In genomic region chr12:9751261-9752078, GRCm38 (mm10) we compare ENCODE assay signal across 24 mouse cellular contexts.
A peak's percentile ranks its signal among the peaks of the same experiment; 100 is the strongest.
DNase-seq lines count a peak whose midpoint lies in the region; ATAC-seq and TF ChIP-seq lines count a peak whose summit lies in the region.
"Had no signal": no experiment of that assay in that cellular context is flagged by ENCODE, and none has a peak within 500 bp of the region (broad histone marks: within the 10 kb centered on the region; RNA-seq: fewer than 3 reads in every experiment).

No protein-coding gene starts in this region.

- H3K9ac ChIP-seq in midbrain, embryonic 14.5 days (replicated peaks; ENCODE audit: low read length) = no peak overlapping the region
- H3K9ac ChIP-seq in midbrain, postnatal 0 days (replicated peaks; ENCODE audit: low read length, poor library complexity, severe bottlenecking) = no peak overlapping the region
- H3K9ac ChIP-seq in embryonic facial prominence, embryonic 12.5 days = no peak overlapping the region
- H3K9ac ChIP-seq in limb, embryonic 14.5 days (ENCODE audit: low read depth, low read length, severe bottlenecking) = no peak overlapping the region
- H3K9ac ChIP-seq: heart, embryonic 15.5 days had no signal

- no peaks in the 10 kb centered on the region for H3K9me3 ChIP-seq in midbrain, embryonic 14.5 days (ENCODE audit: control insufficient read depth, low read length)
- H3K9me3 ChIP-seq in midbrain, postnatal 0 days (ENCODE audit: low read length) = no peaks in the 10 kb centered on the region
- H3K9me3 ChIP-seq in embryonic facial prominence, embryonic 12.5 days = no peaks in the 10 kb centered on the region
- H3K9me3 ChIP-seq in limb, embryonic 10.5 days (replicated peaks) = no peaks in the 10 kb centered on the region
- H3K9me3 ChIP-seq in limb, embryonic 14.5 days (ENCODE audit: control insufficient read depth, low read length) = no peaks in the 10 kb centered on the region
- H3K9me3 ChIP-seq: forebrain, embryonic 10.5 days; heart, embryonic 15.5 days; hindbrain, embryonic 10.5 days had no signal

- no peak overlapping the region for H3K4me3 ChIP-seq in midbrain, embryonic 14.5 days (replicated peaks; ENCODE audit: low read depth, low read length)
- H3K4me3 ChIP-seq in midbrain, postnatal 0 days (ENCODE audit: low read depth, low read length) = no peak overlapping the region
- no peak overlapping the region for H3K4me3 ChIP-seq in embryonic facial prominence, embryonic 12.5 days
- H3K4me3 ChIP-seq in limb, embryonic 10.5 days = no peak overlapping the region
- no peak overlapping the region for H3K4me3 ChIP-seq in limb, embryonic 14.5 days (replicated peaks; ENCODE audit: low read length)
- H3K4me3 ChIP-seq: erythroblast, embryonic 14.5 days; forebrain, embryonic 10.5 days; heart, embryonic 15.5 days; hindbrain, embryonic 10.5 days had no signal

- ATAC-seq in midbrain, embryonic 14.5 days (ENCODE audit: low FRiP score, low TSS enrichment) = 0 out of 2 replicates have a peak, but pooled peaks have one; percentile 49
- no peak for ATAC-seq in midbrain, postnatal 0 days (ENCODE audit: low FRiP score)
- ATAC-seq in embryonic facial prominence, embryonic 12.5 days (ENCODE audit: insufficient number of reproducible peaks, insufficient read depth, low FRiP score, low TSS enrichment) = 0 out of 2 replicates have a peak, but pooled peaks have one; percentile 79
- peak; percentile 38 for ATAC-seq in limb, embryonic 14.5 days (ENCODE audit: low FRiP score, low read depth)
- ATAC-seq: activated CD4-positive, CD25-positive, alpha-beta regulatory T cell, adult 4 months; forebrain, embryonic 14.5 days; hindbrain, embryonic 16.5 days; Patski had no signal

- TF ChIP-seq POLR2A in limb, embryonic 14.5 days (IDR thresholded peaks at IDR 0.05; ENCODE audit: borderline replicate concordance, extremely low read depth, insufficient read depth, insufficient read length) = no peak

- H3K27ac ChIP-seq in midbrain, embryonic 14.5 days (replicated peaks; ENCODE audit: low read depth, low read length) = no peak overlapping the region
- no peak overlapping the region for H3K27ac ChIP-seq in midbrain, postnatal 0 days (ENCODE audit: low read depth, low read length)
- peak overlapping the region; percentile 60 for H3K27ac ChIP-seq in embryonic facial prominence, embryonic 12.5 days
- peak overlapping the region; percentile 79 for H3K27ac ChIP-seq in limb, embryonic 10.5 days
- H3K27ac ChIP-seq in limb, embryonic 14.5 days (replicated peaks; ENCODE audit: low read depth, low read length) = no peak overlapping the region
- H3K27ac ChIP-seq: forebrain, embryonic 10.5 days; heart, embryonic 15.5 days; hindbrain, embryonic 10.5 days had no signal

- no peak for DNase-seq in midbrain, embryonic 14.5 days
- no peak for DNase-seq in midbrain, postnatal 0 days (ENCODE audit: low spot score)
- DNase-seq in limb, embryonic 10.5 days (ENCODE audit: low spot score) = no peak
- peak; percentile 64 for DNase-seq in limb, embryonic 14.5 days (ENCODE audit: low spot score)
- DNase-seq in lung, postnatal 25 days (ENCODE audit: low spot score) = no peak
- no peak for DNase-seq in heart, adult 8-10 months (ENCODE audit: low spot score)
- DNase-seq in testis, postnatal 10 days (ENCODE audit: low spot score) = no peak
- DNase-seq: adrenal gland, postnatal 14 days; cerebellum, adult 18-20 months; cerebellum, adult 9-11 months; cerebellum, postnatal 36 days; gastrocnemius, postnatal 10 days; heart, adult 18-20 months had no signal

- H3K36me3 ChIP-seq in midbrain, embryonic 14.5 days (ENCODE audit: control insufficient read depth, insufficient read depth, low read length) = no peaks in the 10 kb centered on the region
- H3K36me3 ChIP-seq in midbrain, postnatal 0 days (ENCODE audit: insufficient read depth, low read length) = no peaks in the 10 kb centered on the region
- H3K36me3 ChIP-seq in embryonic facial prominence, embryonic 12.5 days = no peaks in the 10 kb centered on the region
- no peaks in the 10 kb centered on the region for H3K36me3 ChIP-seq in limb, embryonic 10.5 days
- no peaks in the 10 kb centered on the region for H3K36me3 ChIP-seq in limb, embryonic 14.5 days (ENCODE audit: control insufficient read depth, insufficient read depth, low read length)
- H3K36me3 ChIP-seq: forebrain, embryonic 10.5 days; heart, embryonic 15.5 days; hindbrain, embryonic 10.5 days had no signal

- H3K4me1 ChIP-seq in midbrain, embryonic 14.5 days (ENCODE audit: control insufficient read depth, insufficient read depth, low read length) = no peaks in the 10 kb centered on the region
- no peaks in the 10 kb centered on the region for H3K4me1 ChIP-seq in midbrain, postnatal 0 days (ENCODE audit: insufficient read depth, low read length)
- H3K4me1 ChIP-seq in embryonic facial prominence, embryonic 12.5 days = peaks cover 21% of the 10 kb centered on the region; the same call in 1 of the 2 replicates
- peaks cover 38% of the 10 kb centered on the region for H3K4me1 ChIP-seq in limb, embryonic 10.5 days
- H3K4me1 ChIP-seq in limb, embryonic 14.5 days (ENCODE audit: control insufficient read depth, insufficient read depth, low read length) = peaks cover 23% of the 10 kb centered on the region
- H3K4me1 ChIP-seq: forebrain, embryonic 10.5 days; hindbrain, embryonic 10.5 days had no signal

- WGBS in midbrain, embryonic 14.5 days = 92% methylated on average over 6 of the region's 6 CpGs
- 87% methylated on average over 6 of the region's 6 CpGs for WGBS in midbrain, postnatal 0 days
- 83% methylated on average over 6 of the region's 6 CpGs for WGBS in embryonic facial prominence, embryonic 12.5 days
- WGBS in limb, embryonic 10.5 days = 74% methylated on average over 6 of the region's 6 CpGs
- WGBS in limb, embryonic 14.5 days = 26% methylated on average over 6 of the region's 6 CpGs

- no peaks in the 10 kb centered on the region for H3K27me3 ChIP-seq in midbrain, embryonic 14.5 days (ENCODE audit: control insufficient read depth, insufficient read depth, low read length)
- H3K27me3 ChIP-seq in midbrain, postnatal 0 days (ENCODE audit: insufficient read depth, low read length) = no peaks in the 10 kb centered on the region
- H3K27me3 ChIP-seq in embryonic facial prominence, embryonic 12.5 days = no peaks in the 10 kb centered on the region
- no peaks in the 10 kb centered on the region for H3K27me3 ChIP-seq in limb, embryonic 10.5 days (ENCODE audit: low read depth, poor library complexity, severe bottlenecking)
- peaks cover 5% of the 10 kb centered on the region; the same call in 1 of the 2 replicates for H3K27me3 ChIP-seq in limb, embryonic 14.5 days (ENCODE audit: control insufficient read depth, insufficient read depth, low read length)
- H3K27me3 ChIP-seq: CH12.LX; heart, embryonic 15.5 days; Patski had no signal

- H3K4me2 ChIP-seq in midbrain, embryonic 14.5 days (ENCODE audit: low read length) = no peak overlapping the region
- H3K4me2 ChIP-seq in midbrain, postnatal 0 days (ENCODE audit: low read depth, low read length, poor library complexity, severe bottlenecking) = no peak overlapping the region
- no peak overlapping the region for H3K4me2 ChIP-seq in embryonic facial prominence, embryonic 12.5 days (replicated peaks)
- H3K4me2 ChIP-seq in limb, embryonic 14.5 days (replicated peaks; ENCODE audit: low read depth, low read length, severe bottlenecking) = no peak overlapping the region
- H3K4me2 ChIP-seq: heart, embryonic 11.5 days; heart, embryonic 15.5 days had no signal

- no peak for TF ChIP-seq CTCF in midbrain, postnatal 0 days (IDR thresholded peaks at IDR 0.05)

Comparison
In these comparisons a context has a peak if more than half of its experiments do, and no peak if none do; other contexts are left out.
1. H3K27ac ChIP-seq: peak in embryonic facial prominence, embryonic 12.5 days (single experiment) and limb, embryonic 10.5 days (single experiment); none in midbrain, embryonic 14.5 days (single experiment), midbrain, postnatal 0 days (single experiment) and limb, embryonic 14.5 days (single experiment).